Mouse (Mus musculus) kidney, embryonic 16.5 days (tissue): Measurements from ENCODE around the gene Acvr1b. TPM values are rescaled to one million over a fixed set of nuclear protein-coding genes. Genes with fewer than 3 reads are reported as not detected.

Experiments used
- ATAC-seq: fragments of 200-750 bp; cut with Nextera tagmentation; 2 replicates; pipeline ENCODE4 v1.8.0; 2017; ENCODE audit warnings: moderate TSS enrichment; ENCODE audit not compliant: low FRiP score, low TSS enrichment
- H3K27ac ChIP-seq: fragments of 300-500 bp; sonication (generic); 2 replicates; pipeline ENCODE4 v1.5.1; 2014; ENCODE audit warnings: low read length
- H3K27me3 ChIP-seq: fragments of 300-500 bp; sonication (generic); 2 replicates; pipeline ENCODE4 v1.6.1; 2014; ENCODE audit warnings: low read length, control low read depth, mixed read lengths; ENCODE audit not compliant: insufficient read depth
- H3K36me3 ChIP-seq: fragments of 300-500 bp; sonication (generic); 2 replicates; pipeline ENCODE4 v1.6.1; 2014; ENCODE audit warnings: low read length, control low read depth, mixed read lengths; ENCODE audit not compliant: insufficient read depth
- H3K4me1 ChIP-seq: fragments of 300-500 bp; sonication (generic); 2 replicates; pipeline ENCODE4 v1.6.1; 2014; ENCODE audit warnings: low read length, control low read depth, mixed read lengths; ENCODE audit not compliant: insufficient read depth
- H3K4me2 ChIP-seq: fragments of 300-500 bp; sonication (generic); replicated peaks from 2 replicates; pipeline ENCODE4 v1.6.1; 2014; ENCODE audit warnings: low read depth, low read length
- H3K4me3 ChIP-seq: fragments of 300-500 bp; sonication (generic); 2 replicates; pipeline ENCODE4 v1.5.1; 2014; ENCODE audit warnings: mild to moderate bottlenecking, low read length
- H3K9ac ChIP-seq: fragments of 300-500 bp; sonication (generic); replicated peaks from 2 replicates; pipeline ENCODE4 v1.6.1; 2014; ENCODE audit warnings: low read length
- H3K9me3 ChIP-seq: fragments of 300-500 bp; sonication (generic); 2 replicates; pipeline ENCODE4 v1.6.1; 2016; ENCODE audit warnings: low read length, control low read depth
- WGBS: fragments of 180-500 bp; shearing (Covaris S2); extraction: QIAGEN DNeasy Blood & Tissue Kit; methylation state at CpG from one replicate; pipeline ENCODE4 v1.1.7; 2014; 5-methylcytosine and 5-hydroxymethylcytosine counted together
- polyA plus RNA-seq: library from polyadenylated mRNA; unstranded; fragments of >200 nt; fragmentation: Nextera tagmentation; extraction: Ambion mirVana; gene quantifications from 2 replicates; pipeline ENCODE4 v1.2.1, GENCODE M21; 2015

Acvr1b gene
- polyA plus RNA-seq, 1 experiment from 2014 or later, result 8.8 TPM

GRCm38 (mm10) chr15:101171272-101171671 is 2.6 kb upstream of the Acvr1b start:
- Histone ChIP-seq H3K4me2 (no peak overlapping the region), H3K27me3 (no peaks in the 10 kb centered on the region), H3K27ac (no peak overlapping the region), H3K36me3 (no peaks in the 10 kb centered on the region), H3K4me3 (no peak overlapping the region), H3K9ac (no peak overlapping the region), H3K4me1 (peaks cover 20% of the 10 kb centered on the region), H3K9me3 (no peaks in the 10 kb centered on the region)
- ATAC-seq, result no peak
- 82% methylated on average over 4 of the region's 4 CpGs for WGBS

GRCm38 (mm10) chr15:101172016-101172415 is 1.9 kb upstream of the Acvr1b start:
- Histone ChIP-seq H3K9me3 (no peaks in the 10 kb centered on the region), H3K4me2 (no peak overlapping the region), H3K4me1 (peaks cover 27% of the 10 kb centered on the region), H3K36me3 (no peaks in the 10 kb centered on the region), H3K4me3 (no peak overlapping the region), H3K27me3 (no peaks in the 10 kb centered on the region), H3K27ac (no peak overlapping the region), H3K9ac (no peak overlapping the region)
- ATAC-seq, result no peak
- 89% methylated on average over 2 of the region's 2 CpGs for WGBS

GRCm38 (mm10) chr15:101174294-101175130 is 645 bp downstream of the Acvr1b start:
- Histone ChIP-seq H3K27me3 (no peaks in the 10 kb centered on the region), H3K9ac (peak overlapping the region; percentile 96), H3K4me2 (peak overlapping the region; percentile 94), H3K27ac (peak overlapping the region; percentile 55), H3K4me3 (peak overlapping the region; percentile 83), H3K4me1 (peaks cover 33% of the 10 kb centered on the region), H3K9me3 (no peaks in the 10 kb centered on the region), H3K36me3 (no peaks in the 10 kb centered on the region)
- peak; percentile 60 for ATAC-seq
- under 1% methylated on average over 27 of the region's 46 CpGs for WGBS

GRCm38 (mm10) chr15:101175131-101175460 is 1.2 kb downstream of the Acvr1b start:
- H3K4me3 ChIP-seq, result peak overlapping the region; percentile 83
- H3K9me3 ChIP-seq, result no peaks in the 10 kb centered on the region
- no peaks in the 10 kb centered on the region for H3K27me3 ChIP-seq
- H3K4me1 ChIP-seq, result peaks cover 37% of the 10 kb centered on the region
- ATAC-seq, result no peak
- WGBS, result 7% methylated on average over 5 of the region's 5 CpGs
- H3K9ac ChIP-seq, result peak overlapping the region; percentile 96
- H3K27ac ChIP-seq, result no peak overlapping the region
- peak overlapping the region; percentile 94 for H3K4me2 ChIP-seq
- no peaks in the 10 kb centered on the region for H3K36me3 ChIP-seq

- 20% methylated on average over 17 of the region's 17 CpGs for WGBS
- peak overlapping the region; percentile 83 for H3K4me3 ChIP-seq
- peaks cover 43% of the 10 kb centered on the region for H3K4me1 ChIP-seq
- H3K27me3 ChIP-seq, result no peaks in the 10 kb centered on the region
- peak overlapping the region; percentile 94 for H3K4me2 ChIP-seq
- H3K9ac ChIP-seq, result peak overlapping the region; percentile 96
- peak overlapping the region; percentile 15; the same call in 1 of the 2 replicates for H3K27ac ChIP-seq
- H3K36me3 ChIP-seq, result no peaks in the 10 kb centered on the region
- ATAC-seq, result no peak
- no peaks in the 10 kb centered on the region for H3K9me3 ChIP-seq
Observed at GRCm38 (mm10) chr15:101175613-101176283, 1.9 kb downstream of the Acvr1b start.

GRCm38 (mm10) chr15:101176284-101176680 is 2.4 kb downstream of the Acvr1b start:
- 53% methylated on average over 3 of the region's 3 CpGs for WGBS
- peak overlapping the region; percentile 96; the same call in 1 of the 2 replicates for H3K9ac ChIP-seq
- H3K4me1 ChIP-seq, result peaks cover 48% of the 10 kb centered on the region

GRCm38 (mm10) chr15:101176795-101177691 is 3.2 kb downstream of the Acvr1b start:
- 60% methylated on average over 8 of the region's 8 CpGs for WGBS
- no peaks in the 10 kb centered on the region for H3K36me3 ChIP-seq
- no peak overlapping the region for H3K4me3 ChIP-seq
- H3K4me2 ChIP-seq, result no peak overlapping the region
- no peak overlapping the region for H3K9ac ChIP-seq
- no peak for ATAC-seq
- no peaks in the 10 kb centered on the region for H3K27me3 ChIP-seq
- H3K27ac ChIP-seq, result no peak overlapping the region
- H3K9me3 ChIP-seq, result no peaks in the 10 kb centered on the region
- H3K4me1 ChIP-seq, result peaks cover 56% of the 10 kb centered on the region

More at GRCm38 (mm10) chr15:101176284-101176680, 2.4 kb downstream of the Acvr1b start:
- Histone ChIP-seq H3K27ac (peak overlapping the region; percentile 15; the same call in 1 of the 2 replicates), H3K4me3 (no peak overlapping the region), H3K36me3 (no peaks in the 10 kb centered on the region), H3K9me3 (no peaks in the 10 kb centered on the region), H3K27me3 (no peaks in the 10 kb centered on the region), H3K4me2 (peak overlapping the region; percentile 94; the same call in 1 of the 2 replicates)
- ATAC-seq, result no peak

GRCm38 (mm10) chr15:101180363-101181105 is 6.7 kb downstream of the Acvr1b start:
- Histone ChIP-seq H3K4me2 (no peak overlapping the region), H3K27ac (no peak overlapping the region), H3K36me3 (no peaks in the 10 kb centered on the region), H3K4me1 (peaks cover 59% of the 10 kb centered on the region), H3K4me3 (no peak overlapping the region), H3K9ac (no peak overlapping the region), H3K27me3 (no peaks in the 10 kb centered on the region), H3K9me3 (no peaks in the 10 kb centered on the region)
- WGBS, result 64% methylated on average over 15 of the region's 15 CpGs
- no peak for ATAC-seq

- ATAC-seq, result no peak
Observed at GRCm38 (mm10) chr15:101181106-101181466, 7.2 kb downstream of the Acvr1b start.

More at GRCm38 (mm10) chr15:101181106-101181466, 7.2 kb downstream of the Acvr1b start:
- Histone ChIP-seq H3K4me2 (no peak overlapping the region), H3K9ac (no peak overlapping the region), H3K9me3 (no peaks in the 10 kb centered on the region), H3K4me1 (peaks cover 53% of the 10 kb centered on the region), H3K36me3 (no peaks in the 10 kb centered on the region; the same call in 1 of the 2 replicates), H3K27ac (peak overlapping the region; percentile 19; the same call in 1 of the 2 replicates), H3K27me3 (no peaks in the 10 kb centered on the region), H3K4me3 (no peak overlapping the region)
- WGBS, result 27% methylated on average over 5 of the region's 5 CpGs
